In the genomic region with DNA sequence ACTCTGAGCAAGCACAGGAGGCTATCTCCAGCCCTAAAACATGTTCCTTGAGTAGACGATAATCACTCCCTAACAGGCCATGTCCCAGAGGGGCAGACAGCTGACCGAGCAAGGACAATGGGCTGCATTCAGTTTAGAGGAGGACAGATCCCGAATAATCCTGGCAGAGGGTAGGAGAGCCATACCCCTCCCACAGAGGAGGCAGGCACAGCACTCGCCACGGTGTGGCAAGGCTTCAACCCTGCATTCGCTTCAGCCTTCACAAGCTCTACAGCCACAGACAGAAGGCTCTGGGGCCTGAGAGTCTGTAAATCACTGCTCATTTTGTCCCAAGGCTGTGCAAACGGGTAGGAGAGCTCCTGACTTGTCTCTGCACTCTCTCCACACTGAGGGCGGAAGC, we compare ENCODE assay signal across 11 mouse cellular contexts. TPM values are rescaled to one million over a fixed set of nuclear protein-coding genes. Genes with fewer than 3 reads are reported as not detected.
DNase-seq lines count a peak whose midpoint lies in the region; ATAC-seq lines count a peak whose summit lies in the region.
"Had no signal": no experiment of that assay in that cellular context is flagged by ENCODE, and none has a peak within 500 bp of the region (broad histone marks: within the 10 kb centered on the region; RNA-seq: fewer than 3 reads in every experiment).

No protein-coding gene starts in this region.

- no peak overlapping the region for H3K9ac ChIP-seq in limb, embryonic 12.5 days (replicated peaks)
- no peak overlapping the region for H3K9ac ChIP-seq in neural tube, embryonic 14.5 days (replicated peaks; ENCODE audit: low read depth, low read length)
- H3K9ac ChIP-seq: liver, embryonic 13.5 days had no signal

- H3K4me2 ChIP-seq in limb, embryonic 12.5 days = no peak overlapping the region
- no peak overlapping the region for H3K4me2 ChIP-seq in neural tube, embryonic 14.5 days (ENCODE audit: low read depth, low read length)
- H3K4me2 ChIP-seq: liver, embryonic 13.5 days had no signal

- H3K4me1 ChIP-seq in limb, embryonic 12.5 days (replicated peaks) = no peaks in the 10 kb centered on the region
- H3K4me1 ChIP-seq in limb, embryonic 10.5 days = no peaks in the 10 kb centered on the region
- H3K4me1 ChIP-seq in neural tube, embryonic 14.5 days (ENCODE audit: control insufficient read depth, insufficient read depth, low read length) = no peaks in the 10 kb centered on the region
- H3K4me1 ChIP-seq: liver, embryonic 13.5 days had no signal

- intact Hi-C loops in heart, postnatal 25 days (cut with DNase I) = no loop called here

- H3K27ac ChIP-seq in limb, embryonic 12.5 days = peak overlapping the region; percentile 45; the same call in 1 of the 2 replicates
- H3K27ac ChIP-seq in limb, embryonic 10.5 days = no peak overlapping the region
- no peak overlapping the region for H3K27ac ChIP-seq in neural tube, embryonic 14.5 days (ENCODE audit: low read depth, low read length)
- H3K27ac ChIP-seq: liver, embryonic 13.5 days had no signal

- H3K36me3 ChIP-seq in limb, embryonic 12.5 days = peaks cover 93% of the 10 kb centered on the region
- peaks cover 94% of the 10 kb centered on the region for H3K36me3 ChIP-seq in limb, embryonic 10.5 days
- peaks cover 77% of the 10 kb centered on the region for H3K36me3 ChIP-seq in neural tube, embryonic 14.5 days (ENCODE audit: control insufficient read depth, insufficient read depth, low read length)

- ATAC-seq in limb, embryonic 12.5 days (ENCODE audit: insufficient number of reproducible peaks, insufficient read depth, low FRiP score, low TSS enrichment, low read depth) = no peak
- peak; percentile 55; the same call in 1 of the 2 replicates for ATAC-seq in neural tube, embryonic 14.5 days (ENCODE audit: low read depth)

- peak; percentile 54 for DNase-seq in adrenal gland, postnatal 10 days
- DNase-seq in adrenal gland, adult 18-20 months (ENCODE audit: low spot score in 2 of 2) = no peak
- DNase-seq in limb, embryonic 10.5 days (ENCODE audit: low spot score) = no peak
- peak; percentile 30 for DNase-seq in heart, postnatal 25 days (ENCODE audit: low spot score)
- no peak for DNase-seq in spleen, adult 12 weeks (ENCODE audit: low spot score)
- DNase-seq in thymus, postnatal 4 days = no peak
- DNase-seq: liver, embryonic 13.5 days had no signal

- H3K27me3 ChIP-seq in limb, embryonic 12.5 days = no peaks in the 10 kb centered on the region
- no peaks in the 10 kb centered on the region for H3K27me3 ChIP-seq in limb, embryonic 10.5 days (ENCODE audit: low read depth, poor library complexity, severe bottlenecking)
- H3K27me3 ChIP-seq in neural tube, embryonic 14.5 days (ENCODE audit: control insufficient read depth, insufficient read depth, low read length) = no peaks in the 10 kb centered on the region
- H3K27me3 ChIP-seq: liver, embryonic 13.5 days had no signal

- no peak overlapping the region for H3K4me3 ChIP-seq in limb, embryonic 12.5 days (replicated peaks)
- no peak overlapping the region for H3K4me3 ChIP-seq in limb, embryonic 10.5 days
- no peak overlapping the region for H3K4me3 ChIP-seq in neural tube, embryonic 14.5 days (ENCODE audit: low read depth, low read length)
- H3K4me3 ChIP-seq: erythroblast, embryonic 14.5 days; liver, embryonic 13.5 days; myocyte had no signal

- no peaks in the 10 kb centered on the region for H3K9me3 ChIP-seq in limb, embryonic 12.5 days
- no peaks in the 10 kb centered on the region for H3K9me3 ChIP-seq in limb, embryonic 10.5 days (replicated peaks)
- H3K9me3 ChIP-seq in neural tube, embryonic 14.5 days (ENCODE audit: control insufficient read depth, low read length) = no peaks in the 10 kb centered on the region
- H3K9me3 ChIP-seq: liver, embryonic 13.5 days had no signal

- whole genome bisulfite sequencing in limb, embryonic 12.5 days = 79% methylated on average over 8 of the region's 8 CpGs
- WGBS in limb, embryonic 10.5 days = 79% methylated on average over 8 of the region's 8 CpGs
- WGBS in neural tube, embryonic 14.5 days = 20% methylated on average over 8 of the region's 8 CpGs

RNA-seq across cellular contexts. Expression of a gene that starts 14.0 kb away (rescaled TPM):
- 10 to 100 TPM; 56.2 to 93.5 TPM for total RNA-seq in adrenal gland, postnatal 10 days (2021)
- total RNA-seq in adrenal gland, adult 18-20 months (2021) = 10 to 100 TPM; 76.6 to 88.8 TPM
- polyA plus RNA-seq in limb, embryonic 12.5 days (2016; fragmentation: Nextera tagmentation; extraction: Ambion mirVana) = 25.7 and 31.7 TPM in 2 replicates
- 19.7 and 23.1 TPM in 2 replicates for polyA plus RNA-seq in limb, embryonic 10.5 days (2016; fragmentation: Nextera tagmentation; extraction: Ambion mirVana)
- 10 to 100 TPM; 67.2 to 67.5 TPM for total RNA-seq in heart, postnatal 25 days (2021)
- 22.9 and 23.6 TPM in 2 replicates for polyA plus RNA-seq in neural tube, embryonic 14.5 days (2014; fragmentation: Nextera tagmentation; extraction: Ambion mirVana)

RNA-seq across cellular contexts. Expression of a gene that starts 14.3 kb away (rescaled TPM):
- total RNA-seq in adrenal gland, postnatal 10 days (2021) = 10 to 100 TPM; 45.3 to 54.8 TPM
- total RNA-seq in adrenal gland, adult 18-20 months (2021) = 10 to 100 TPM; 38.5 to 45.9 TPM
- polyA plus RNA-seq in limb, embryonic 12.5 days (2016; fragmentation: Nextera tagmentation; extraction: Ambion mirVana) = 25.8 and 29.6 TPM in 2 replicates
- polyA plus RNA-seq in limb, embryonic 10.5 days (2016; fragmentation: Nextera tagmentation; extraction: Ambion mirVana) = 21.0 and 25.6 TPM in 2 replicates
- total RNA-seq in heart, postnatal 25 days (2021) = 10 to 100 TPM; 35.2 to 38.9 TPM
- 21.5 and 25.8 TPM in 2 replicates for polyA plus RNA-seq in neural tube, embryonic 14.5 days (2014; fragmentation: Nextera tagmentation; extraction: Ambion mirVana)

RNA-seq across cellular contexts. Expression of a gene that starts 16.4 kb away (rescaled TPM):
- 10 to 100 TPM; 40.8 to 44.6 TPM for total RNA-seq in adrenal gland, postnatal 10 days (2021)
- 10 to 100 TPM; 71.5 to 85.8 TPM for total RNA-seq in adrenal gland, adult 18-20 months (2021)
- 56.9 and 61.8 TPM in 2 replicates for polyA plus RNA-seq in limb, embryonic 12.5 days (2016; fragmentation: Nextera tagmentation; extraction: Ambion mirVana)
- 51.8 and 53.3 TPM in 2 replicates for polyA plus RNA-seq in limb, embryonic 10.5 days (2016; fragmentation: Nextera tagmentation; extraction: Ambion mirVana)
- 10 to 100 TPM; 13.5 to 15.8 TPM for total RNA-seq in heart, postnatal 25 days (2021)
- 32.3 and 41.0 TPM in 2 replicates for polyA plus RNA-seq in neural tube, embryonic 14.5 days (2014; fragmentation: Nextera tagmentation; extraction: Ambion mirVana)

RNA-seq across cellular contexts. Expression of a gene that starts 30.6 kb away (rescaled TPM):
- 10 to 100 TPM; 13.2 to 17.1 TPM for total RNA-seq in adrenal gland, postnatal 10 days (2021)
- 10 to 100 TPM in 1 of 2 experiments, 1 to 10 TPM in 1; 8.4 to 13.0 TPM for total RNA-seq in adrenal gland, adult 18-20 months (2021)
- 10.2 and 11.0 TPM in 2 replicates for polyA plus RNA-seq in limb, embryonic 12.5 days (2016; fragmentation: Nextera tagmentation; extraction: Ambion mirVana)
- 7.6 and 13.2 TPM in 2 replicates for polyA plus RNA-seq in limb, embryonic 10.5 days (2016; fragmentation: Nextera tagmentation; extraction: Ambion mirVana)
- total RNA-seq in heart, postnatal 25 days (2021) = 10 to 100 TPM; 11.9 to 13.6 TPM
- 2.2 and 6.0 TPM in 2 replicates for polyA plus RNA-seq in neural tube, embryonic 14.5 days (2014; fragmentation: Nextera tagmentation; extraction: Ambion mirVana)

RNA-seq across cellular contexts. Expression of a gene that starts 32.9 kb away (rescaled TPM):
- 10 to 100 TPM in 1 of 2 experiments, 1 to 10 TPM in 1; 8.4 to 13.8 TPM for total RNA-seq in adrenal gland, postnatal 10 days (2021)
- 10 to 100 TPM in 1 of 2 experiments, 1 to 10 TPM in 1; 7.3 to 11.9 TPM for total RNA-seq in adrenal gland, adult 18-20 months (2021)
- 12.6 and 13.9 TPM in 2 replicates for polyA plus RNA-seq in limb, embryonic 12.5 days (2016; fragmentation: Nextera tagmentation; extraction: Ambion mirVana)
- 11.6 and 12.0 TPM in 2 replicates for polyA plus RNA-seq in limb, embryonic 10.5 days (2016; fragmentation: Nextera tagmentation; extraction: Ambion mirVana)
- total RNA-seq in heart, postnatal 25 days (2021) = 1 to 10 TPM; 6.1 to 6.7 TPM
- 13.7 and 20.1 TPM in 2 replicates for polyA plus RNA-seq in neural tube, embryonic 14.5 days (2014; fragmentation: Nextera tagmentation; extraction: Ambion mirVana)

Comparison
In these comparisons a context has a peak if more than half of its experiments do, and no peak if none do; other contexts are left out.
1. DNase-seq: peak in adrenal gland, postnatal 10 days (single experiment) and heart, postnatal 25 days (single experiment); none in adrenal gland, adult 18-20 months (0 of 2), limb, embryonic 10.5 days (single experiment), spleen, adult 12 weeks (single experiment) and thymus, postnatal 4 days (single experiment).